Mouse (Mus musculus) G1E (cell line): ENCODE measurements around the gene Fgfr2.

Source experiments
- CTCF ChIP-seq: IDR thresholded peaks from 2 replicates; pipeline ENCODE4 v1.5.1; 2012; ENCODE audit warnings: low read depth, low read length, inconsistent platforms, mixed read lengths
- GATA1 ChIP-seq: IDR thresholded peaks from 2 replicates; pipeline ENCODE4 v1.6.1; 2012; ENCODE audit warnings: borderline replicate concordance, low read length, inconsistent platforms, mixed read lengths
- GATA2 ChIP-seq: IDR thresholded peaks from 2 replicates; pipeline ENCODE4 v1.6.1; 2012; ENCODE audit warnings: low read depth, low read length, inconsistent platforms, borderline replicate concordance
- POLR2AphosphoS5 ChIP-seq: IDR thresholded peaks from 2 replicates; pipeline ENCODE4 v1.6.1; 2012; ENCODE audit warnings: low read depth, low read length, inconsistent platforms; ENCODE audit not compliant: insufficient replicate concordance

- TF ChIP-seq CTCF, result no peak
- no peak for TF ChIP-seq POLR2AphosphoS5
- TF ChIP-seq GATA1, result no peak
- TF ChIP-seq GATA2, result no peak
Observed at GRCm38 (mm10) chr7:132304424-132305085, 818.6 kb downstream of the Fgfr2 start.
